Mouse (Mus musculus) CD4-positive, CD25-positive, alpha-beta regulatory T cell (primary cell): ENCODE results near the gene Stk26. TPM values are rescaled to one million over a fixed set of nuclear protein-coding genes. Genes with fewer than 3 reads are reported as not detected.

Experiments
- polyA plus RNA-seq: library from polyadenylated mRNA; unstranded; fragments of 100-300 nt; shearing (Covaris generic); gene quantifications from one replicate; pipeline ENCODE4 v1.2.1, GENCODE M21; 2017

The Stk26 gene
- polyA plus RNA-seq: 62.5 TPM

DNA sequence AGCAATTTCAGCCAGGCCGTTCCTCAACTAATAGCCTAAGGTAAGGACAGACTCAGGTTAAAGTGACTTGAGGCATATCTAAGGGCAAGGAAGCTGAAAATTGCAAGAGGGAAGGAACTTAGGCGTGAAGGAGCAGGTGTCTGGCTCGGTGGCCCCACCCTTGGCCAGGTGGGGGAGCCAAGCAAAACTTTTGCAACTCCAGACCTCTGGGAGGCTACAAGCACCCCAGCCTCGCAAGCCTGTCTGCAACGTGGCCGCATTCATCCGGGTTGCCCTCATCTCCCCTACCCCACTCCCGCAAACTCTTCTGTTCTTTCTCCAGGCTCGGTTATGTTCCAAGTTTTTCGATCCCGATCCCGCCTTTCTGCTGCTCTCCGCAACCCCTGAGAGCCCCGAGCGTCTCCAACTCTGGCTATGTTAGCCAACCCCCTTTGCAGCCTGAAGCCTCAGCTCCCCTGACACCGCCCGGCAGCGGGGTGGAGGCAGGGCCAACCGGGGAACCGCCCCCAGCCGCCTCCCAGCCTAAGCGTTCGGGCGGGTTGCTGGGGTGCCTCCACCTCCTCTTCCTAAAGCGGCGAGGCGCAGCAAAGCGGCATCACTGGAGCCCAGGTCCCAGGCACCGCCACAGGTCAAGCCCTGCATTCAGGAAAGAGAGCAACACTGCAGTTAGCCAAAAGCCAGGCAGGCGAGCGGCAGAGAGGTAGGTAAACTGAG is at the start of gene Stk26:
TSS of gene Stk26 (plus strand) at position 201 of the 714 bp plus-strand sequence.

DNA sequence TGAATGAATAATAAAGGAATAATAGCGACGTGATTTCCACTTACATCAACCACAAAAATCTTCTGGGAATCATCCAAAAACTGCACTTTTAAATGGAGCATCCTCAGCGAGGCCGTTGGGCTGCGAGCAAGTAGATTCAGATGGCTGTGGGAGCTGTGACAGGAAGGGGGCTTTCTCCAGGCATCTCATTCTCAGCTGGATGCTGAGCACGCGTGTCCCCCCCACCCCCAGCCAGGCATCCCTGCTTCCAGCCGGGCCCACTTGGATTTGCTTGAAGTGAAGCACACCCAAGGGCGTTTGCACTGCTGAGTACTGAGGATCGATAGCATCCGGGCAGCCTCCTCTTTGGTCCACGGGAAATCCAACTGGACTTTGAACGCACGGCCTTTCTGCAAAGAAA is 101.8 kb downstream of the Stk26 start, which contains the start of gene Frmd7:
TSS of gene Frmd7 (minus strand) at position 101 of the 400 bp plus-strand sequence.

Other genes starting within 250 kb of the Stk26 start
- 0.17 TPM for gene Frmd7, start 101.7 kb downstream of the Stk26 start, polyA plus RNA-seq
- 21.7 TPM for gene Rap2c, start 177.0 kb downstream of the Stk26 start, polyA plus RNA-seq